Mouse (Mus musculus) hindbrain, postnatal 0 days (tissue): Measurements from ENCODE around the gene Chd2. TPM values are rescaled to one million over a fixed set of nuclear protein-coding genes. Genes with fewer than 3 reads are reported as not detected.

Experiments used
- ATAC-seq: fragments of 200-750 bp; cut with Nextera tagmentation; 2 replicates; pipeline ENCODE4 v1.8.0; 2017; ENCODE audit warnings: mild to moderate bottlenecking, moderate TSS enrichment, moderate library complexity
- DNase-seq: peaks from one replicate; pipeline ENCODE4 v3.0.0-alpha.2; 2015; ENCODE audit warnings: low spot score
- H3K27ac ChIP-seq: fragments of 300-500 bp; sonication (generic); 2 replicates; pipeline ENCODE4 v1.5.1; 2014; ENCODE audit warnings: mild to moderate bottlenecking
- H3K27me3 ChIP-seq: fragments of 300-500 bp; sonication (generic); 2 replicates; pipeline ENCODE4 v1.6.1; 2014; ENCODE audit warnings: low read length, mixed read lengths; ENCODE audit not compliant: insufficient read depth
- H3K36me3 ChIP-seq: fragments of 300-500 bp; sonication (generic); 2 replicates; pipeline ENCODE4 v1.6.1; 2014; ENCODE audit warnings: low read length, mixed read lengths; ENCODE audit not compliant: insufficient read depth
- H3K4me1 ChIP-seq: fragments of 300-500 bp; sonication (generic); 2 replicates; pipeline ENCODE4 v1.6.1; 2014; ENCODE audit warnings: antibody characterized with exemption, low read length, mixed read lengths; ENCODE audit not compliant: insufficient read depth
- H3K4me2 ChIP-seq: fragments of 300-500 bp; sonication (generic); 2 replicates; pipeline ENCODE4 v1.6.1; 2014; ENCODE audit warnings: low read depth, mild to moderate bottlenecking, low read length, moderate library complexity, mixed read lengths
- H3K4me3 ChIP-seq: fragments of 300-500 bp; sonication (generic); 2 replicates; pipeline ENCODE4 v1.5.1; 2014; ENCODE audit warnings: low read length
- H3K9ac ChIP-seq: fragments of 300-500 bp; sonication (generic); replicated peaks from 2 replicates; pipeline ENCODE4 v1.6.1; 2014; ENCODE audit warnings: mild to moderate bottlenecking, low read length, moderate library complexity, mixed read lengths
- H3K9me3 ChIP-seq: fragments of 300-500 bp; sonication (generic); 2 replicates; pipeline ENCODE4 v1.6.1; 2016; ENCODE audit warnings: low read length, mixed read lengths
- CTCF ChIP-seq: IDR thresholded peaks from 2 replicates; pipeline ENCODE4 v1.5.1; 2016; ENCODE audit warnings: antibody characterized with exemption, control low read depth, low read depth
- WGBS: fragments of 180-500 bp; shearing (Covaris S2); extraction: QIAGEN DNeasy Blood & Tissue Kit; methylation state at CpG from one replicate; pipeline ENCODE4 v1.1.7; 2014; 5-methylcytosine and 5-hydroxymethylcytosine counted together
- polyA plus RNA-seq: library from polyadenylated mRNA; unstranded; fragments of >200 nt; fragmentation: Nextera tagmentation; extraction: Ambion mirVana; gene quantifications from 2 replicates; pipeline ENCODE4 v1.2.1, GENCODE M21; 2015
- total RNA-seq: library from RNA; depleted of rRNA; stranded (reverse); fragments of >200 nt; gene quantifications from 2 replicates; pipeline ENCODE4 v1.2.3, GENCODE M21; 2014; rRNA removed

Chd2 gene
- total RNA-seq: 33.4 and 35.2 TPM in 2 replicates
- polyA plus RNA-seq: 36.1 and 40.7 TPM in 2 replicates

GRCm38 (mm10) chr7:73541412-73542130 lies at the start of gene Chd2:
Chd2 (minus strand) TSS chr7:73541830.
- WGBS: under 1% methylated on average over 15 of the region's 15 CpGs
- peak within 1 kb of the TSS; percentile 68 for H3K9ac ChIP-seq
- no peaks in the 10 kb centered on the region for H3K36me3 ChIP-seq
- TF ChIP-seq CTCF: no peak
- H3K9me3 ChIP-seq: no peaks in the 10 kb centered on the region
- H3K4me2 ChIP-seq: peak within 1 kb of the TSS; percentile 71
- ATAC-seq: peak; percentile 53
- H3K4me3 ChIP-seq: peak within 1 kb of the TSS; percentile 53
- peak; percentile 81 for DNase-seq
- no peaks in the 10 kb centered on the region for H3K27me3 ChIP-seq
- peaks cover 7% of the 10 kb centered on the region; the same call in 1 of the 2 replicates for H3K4me1 ChIP-seq
- peak within 1 kb of the TSS; percentile 94 for H3K27ac ChIP-seq

GRCm38 (mm10) chr7:73590757-73591156 lies 49.1 kb upstream of the Chd2 start:
- Histone ChIP-seq H3K9me3 (no peaks in the 10 kb centered on the region), H3K27me3 (no peaks in the 10 kb centered on the region), H3K27ac (no peak overlapping the region), H3K4me2 (no peak overlapping the region), H3K4me3 (no peak overlapping the region), H3K4me1 (peaks cover 5% of the 10 kb centered on the region; the same call in 1 of the 2 replicates), H3K9ac (no peak overlapping the region), H3K36me3 (no peaks in the 10 kb centered on the region)
- ATAC-seq (no peak), DNase-seq (no peak)
- WGBS: 96% methylated on average over 5 of the region's 5 CpGs
- no peak for TF ChIP-seq CTCF

GRCm38 (mm10) chr7:73589208-73589771 lies 47.7 kb upstream of the Chd2 start:
- H3K4me3 ChIP-seq: no peak overlapping the region
- H3K9me3 ChIP-seq: no peaks in the 10 kb centered on the region
- peaks cover 3% of the 10 kb centered on the region; the same call in 1 of the 2 replicates for H3K4me1 ChIP-seq
- H3K9ac ChIP-seq: no peak overlapping the region; the same call in 1 of the 2 replicates
- TF ChIP-seq CTCF: no peak
- 0 out of 2 replicates have a peak overlapping the region, but pooled peaks have one; percentile 3 for H3K4me2 ChIP-seq
- 43% methylated on average over 14 of the region's 14 CpGs for WGBS
- ATAC-seq (peak; percentile 67), DNase-seq (peak; percentile 66)
- H3K27me3 ChIP-seq: no peaks in the 10 kb centered on the region
- peak overlapping the region; percentile 79 for H3K27ac ChIP-seq
- no peaks in the 10 kb centered on the region for H3K36me3 ChIP-seq

- Histone ChIP-seq H3K36me3 (no peaks in the 10 kb centered on the region), H3K4me2 (no peak overlapping the region), H3K4me1 (peaks cover 11% of the 10 kb centered on the region), H3K4me3 (no peak overlapping the region), H3K9me3 (no peaks in the 10 kb centered on the region), H3K27me3 (no peaks in the 10 kb centered on the region), H3K9ac (no peak overlapping the region), H3K27ac (peak overlapping the region; percentile 79)
- ATAC-seq (no peak), DNase-seq (no peak)
- no peak for TF ChIP-seq CTCF
- 83% methylated on average over 8 of the region's 8 CpGs for WGBS
These were observed 46.8 kb upstream of the Chd2 start for GRCm38 (mm10) chr7:73588351-73588906.

- Histone ChIP-seq H3K27me3 (no peaks in the 10 kb centered on the region), H3K36me3 (no peaks in the 10 kb centered on the region), H3K9ac (no peak overlapping the region), H3K4me1 (peaks cover 12% of the 10 kb centered on the region), H3K4me2 (no peak overlapping the region), H3K27ac (no peak overlapping the region), H3K4me3 (no peak overlapping the region), H3K9me3 (no peaks in the 10 kb centered on the region)
- no peak for ATAC-seq
- no peak for DNase-seq
- no peak for TF ChIP-seq CTCF
- 87% methylated on average over 6 of the region's 6 CpGs for WGBS
These were observed 45.1 kb upstream of the Chd2 start for GRCm38 (mm10) chr7:73586717-73587116.

GRCm38 (mm10) chr7:73586206-73586605 lies 44.6 kb upstream of the Chd2 start:
- no peak for ATAC-seq
- no peaks in the 10 kb centered on the region for H3K36me3 ChIP-seq
- no peak overlapping the region for H3K4me3 ChIP-seq
- H3K27me3 ChIP-seq: no peaks in the 10 kb centered on the region
- no peak overlapping the region for H3K9ac ChIP-seq
- no peak for DNase-seq
- H3K9me3 ChIP-seq: no peaks in the 10 kb centered on the region
- WGBS: 71% methylated on average over 11 of the region's 11 CpGs
- no peak overlapping the region for H3K27ac ChIP-seq
- H3K4me1 ChIP-seq: peaks cover 12% of the 10 kb centered on the region
- H3K4me2 ChIP-seq: no peak overlapping the region
- TF ChIP-seq CTCF: no peak
